Mouse (Mus musculus) ovary, postnatal 14 days (tissue): ENCODE measurements around the gene Gm36028.
A peak's percentile ranks its signal among the peaks of the same experiment; 100 is the strongest.

Source experiments
- DNase-seq: peaks from one replicate; pipeline ENCODE4 v3.0.0; 2022; ENCODE audit warnings: low spot score

Gene Gm36028

DNA sequence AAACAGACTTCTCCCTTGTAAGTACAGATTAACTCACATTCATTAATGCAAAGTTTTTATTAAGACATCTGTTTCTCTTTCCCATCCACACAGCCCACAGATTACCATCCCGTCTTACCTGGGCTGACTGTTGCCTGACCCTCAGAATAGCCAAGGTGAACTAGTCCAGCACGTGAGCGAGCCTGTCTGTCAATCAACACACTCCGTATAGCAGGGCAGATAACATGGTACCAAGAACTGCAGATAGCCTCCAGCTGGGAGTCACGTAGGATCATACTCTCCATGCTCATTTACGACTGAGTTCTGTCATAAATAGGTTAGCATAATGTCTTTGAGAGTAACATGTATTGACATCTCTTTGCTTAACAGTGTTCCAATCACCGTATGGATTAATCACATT, at the start of gene Gm36028:
Gm36028 (minus strand) TSS at position 118 of the 400 bp plus-strand sequence.
- no peak for DNase-seq

GRCm38 (mm10) chr16:37906456-37906855, 45.5 kb upstream of the Gm36028 start:
- DNase-seq = no peak

GRCm38 (mm10) chr16:37901318-37901717, 40.4 kb upstream of the Gm36028 start:
- no peak for DNase-seq

DNA sequence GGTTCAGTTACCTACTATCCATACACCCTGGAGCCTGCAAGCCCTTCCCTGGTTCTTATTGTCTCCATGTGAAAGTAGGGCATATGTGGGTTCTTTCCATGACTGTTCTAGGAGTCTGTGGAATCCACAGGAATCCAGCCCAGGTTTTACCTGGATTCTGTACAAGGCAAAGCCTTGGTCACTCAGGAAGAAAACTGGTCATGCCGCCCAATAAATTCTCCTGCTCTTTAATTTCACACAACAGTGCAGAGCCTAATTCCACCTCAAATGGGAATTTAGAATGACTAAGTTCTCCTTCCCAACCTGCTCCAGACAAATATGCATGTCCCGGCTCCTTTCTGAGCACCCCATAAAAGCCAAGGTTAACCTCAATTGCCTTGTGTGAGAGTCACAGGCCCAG, 38.4 kb upstream of the Gm36028 start:
- no peak for DNase-seq

GRCm38 (mm10) chr16:37898790-37899189, 37.8 kb upstream of the Gm36028 start:
- no peak for DNase-seq

DNA sequence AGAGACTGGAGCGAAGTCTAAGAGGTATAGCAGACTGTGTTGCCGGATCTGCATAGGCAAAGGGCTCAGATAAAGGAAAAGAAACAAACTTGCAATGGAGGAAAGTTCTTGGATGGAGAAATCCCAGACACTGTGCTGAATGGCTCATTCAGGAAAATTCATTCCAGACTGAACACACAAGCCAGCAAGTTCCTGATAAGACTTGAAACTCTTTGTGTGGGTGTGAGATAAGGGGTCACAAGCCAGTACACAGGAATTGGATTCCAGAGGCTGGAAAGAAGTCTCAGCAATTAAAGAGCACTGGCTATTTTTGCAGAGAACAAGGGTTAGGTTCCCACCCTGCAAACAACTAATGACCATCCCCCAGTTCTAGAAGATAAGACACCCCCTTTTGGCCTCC, 33.0 kb upstream of the Gm36028 start:
- DNase-seq = no peak

- no peak for DNase-seq
Observed at GRCm38 (mm10) chr16:37893381-37893780, 32.4 kb upstream of the Gm36028 start.

GRCm38 (mm10) chr16:37892667-37893066, 31.7 kb upstream of the Gm36028 start:
- no peak for DNase-seq

DNA sequence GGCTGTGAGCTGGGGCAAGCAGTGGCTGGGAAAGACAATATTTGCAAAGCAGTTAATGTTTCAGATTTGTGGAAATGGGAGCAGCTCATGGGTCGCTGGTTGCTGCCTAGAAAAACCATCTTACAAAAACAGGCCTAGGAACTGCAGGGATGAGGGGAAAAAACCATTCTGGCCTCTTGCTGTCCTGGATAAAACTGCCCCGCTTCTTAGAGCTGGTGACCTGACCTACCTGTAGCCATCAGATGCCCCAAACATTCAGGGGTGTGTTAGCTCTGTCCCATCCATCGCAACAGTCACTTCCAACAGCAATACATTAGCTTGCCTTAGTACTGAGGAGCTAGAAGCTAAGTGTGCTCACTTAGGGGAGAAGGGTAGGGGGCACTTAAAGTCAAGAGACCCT, 28.0 kb upstream of the Gm36028 start:
- no peak for DNase-seq

DNA sequence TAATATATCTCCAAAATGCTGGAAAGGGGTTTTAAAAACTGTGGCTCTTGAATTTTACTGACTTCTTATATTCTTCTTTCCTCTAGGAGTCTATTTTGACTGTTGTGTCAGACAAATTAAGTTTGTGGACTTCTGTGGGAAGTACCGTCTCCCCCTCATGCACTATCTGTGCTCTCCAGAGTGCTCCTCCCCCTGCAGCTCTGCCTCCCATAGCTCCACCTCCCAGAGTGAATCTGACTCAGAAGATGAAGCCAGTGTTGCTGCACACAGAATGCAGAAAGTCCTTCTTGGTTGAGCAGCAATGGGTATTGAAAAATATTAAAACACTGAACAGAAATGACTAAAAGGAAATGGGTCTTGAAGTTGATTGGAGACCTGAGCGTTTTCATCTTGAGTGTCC, 20.2 kb upstream of the Gm36028 start:
- no peak for DNase-seq

- no peak for DNase-seq
Observed at GRCm38 (mm10) chr16:37879750-37880419, 18.9 kb upstream of the Gm36028 start.

- DNase-seq = no peak
Observed at GRCm38 (mm10) chr16:37878951-37879505, 18.1 kb upstream of the Gm36028 start.

GRCm38 (mm10) chr16:37877406-37877805, 16.5 kb upstream of the Gm36028 start:
- DNase-seq = no peak

DNA sequence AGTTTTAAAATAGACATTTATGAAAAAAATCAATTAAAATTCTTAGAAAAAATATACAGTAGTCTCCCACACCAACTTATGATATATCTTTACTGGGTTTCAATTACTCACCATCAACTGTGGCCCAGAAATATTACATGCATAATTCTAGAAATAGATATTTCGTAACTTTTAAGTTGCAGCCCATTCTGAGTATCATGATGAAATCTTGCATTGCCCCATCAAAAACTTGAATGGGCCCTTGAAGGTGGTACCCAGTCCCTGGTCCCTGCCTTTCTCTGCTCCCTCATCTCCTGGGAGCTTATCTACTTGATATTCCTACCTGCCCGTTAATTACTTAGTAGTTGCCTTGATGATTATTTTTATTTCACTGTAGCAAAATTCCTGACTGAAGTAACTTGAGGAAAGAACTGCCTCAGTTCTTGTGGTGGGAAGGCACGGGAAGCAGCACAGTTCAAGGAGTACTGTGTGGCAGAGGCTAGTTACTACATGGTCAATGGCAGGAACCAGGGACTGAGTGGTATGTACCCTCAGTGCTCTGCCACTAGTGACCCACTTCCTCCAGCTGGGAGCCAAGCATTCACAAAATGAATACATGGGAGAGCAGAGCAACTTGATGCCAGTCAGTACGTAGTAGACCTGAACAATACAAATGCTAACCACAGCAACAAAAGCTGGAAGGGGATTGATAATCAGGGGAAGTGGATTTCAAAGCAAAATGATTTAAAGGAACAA, 13.7 kb upstream of the Gm36028 start:
- no peak for DNase-seq

GRCm38 (mm10) chr16:37871112-37871715, 10.3 kb upstream of the Gm36028 start:
- DNase-seq = no peak

GRCm38 (mm10) chr16:37869470-37870231, 8.7 kb upstream of the Gm36028 start:
- no peak for DNase-seq

DNA sequence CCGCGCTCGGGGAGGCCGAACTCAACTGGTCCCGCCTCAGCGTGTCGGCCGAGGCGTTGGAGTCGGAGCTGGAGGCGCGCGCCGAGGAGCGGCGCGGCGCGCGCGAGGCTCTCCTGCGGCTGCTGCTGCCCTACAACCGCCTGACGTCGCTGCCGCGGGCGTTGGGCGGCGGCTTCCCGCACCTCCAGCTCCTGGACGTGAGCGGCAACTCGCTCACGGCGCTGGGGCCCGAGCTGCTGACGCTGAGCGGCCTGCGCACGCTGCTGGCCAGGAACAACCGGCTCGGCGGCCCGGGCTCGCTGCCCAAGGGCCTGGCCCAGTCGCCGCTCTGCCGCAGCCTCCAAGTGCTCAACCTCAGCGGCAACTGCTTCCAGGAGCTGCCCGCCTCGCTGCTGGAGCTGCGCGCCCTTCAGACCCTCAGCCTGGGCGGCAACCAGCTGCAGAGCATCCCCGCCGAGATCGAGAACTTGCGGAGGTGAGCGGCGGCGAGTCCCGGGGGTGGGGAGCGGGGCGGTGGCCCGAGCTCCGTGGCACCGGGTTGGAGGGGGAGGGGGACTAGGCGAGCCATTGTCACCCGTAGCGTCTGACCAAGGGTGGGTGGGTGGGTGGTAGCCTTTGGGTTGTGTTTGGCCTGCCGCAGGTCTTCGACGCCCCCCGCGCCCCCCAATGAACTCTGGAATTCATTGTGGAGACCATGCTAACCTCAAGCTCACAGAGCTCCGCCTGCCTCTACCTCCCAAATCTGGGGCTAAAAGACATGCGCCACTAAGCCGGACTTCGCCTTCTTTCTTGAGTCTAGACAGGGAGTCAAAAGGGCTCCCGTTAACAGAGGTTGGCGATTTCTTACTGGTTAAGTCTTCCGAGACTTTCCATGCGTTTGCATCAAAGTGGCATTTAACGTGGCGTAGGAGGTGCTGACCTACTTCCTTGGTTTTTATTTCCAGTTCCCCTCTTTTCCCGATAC, 7.8 kb upstream of the Gm36028 start:
- no peak for DNase-seq

DNA sequence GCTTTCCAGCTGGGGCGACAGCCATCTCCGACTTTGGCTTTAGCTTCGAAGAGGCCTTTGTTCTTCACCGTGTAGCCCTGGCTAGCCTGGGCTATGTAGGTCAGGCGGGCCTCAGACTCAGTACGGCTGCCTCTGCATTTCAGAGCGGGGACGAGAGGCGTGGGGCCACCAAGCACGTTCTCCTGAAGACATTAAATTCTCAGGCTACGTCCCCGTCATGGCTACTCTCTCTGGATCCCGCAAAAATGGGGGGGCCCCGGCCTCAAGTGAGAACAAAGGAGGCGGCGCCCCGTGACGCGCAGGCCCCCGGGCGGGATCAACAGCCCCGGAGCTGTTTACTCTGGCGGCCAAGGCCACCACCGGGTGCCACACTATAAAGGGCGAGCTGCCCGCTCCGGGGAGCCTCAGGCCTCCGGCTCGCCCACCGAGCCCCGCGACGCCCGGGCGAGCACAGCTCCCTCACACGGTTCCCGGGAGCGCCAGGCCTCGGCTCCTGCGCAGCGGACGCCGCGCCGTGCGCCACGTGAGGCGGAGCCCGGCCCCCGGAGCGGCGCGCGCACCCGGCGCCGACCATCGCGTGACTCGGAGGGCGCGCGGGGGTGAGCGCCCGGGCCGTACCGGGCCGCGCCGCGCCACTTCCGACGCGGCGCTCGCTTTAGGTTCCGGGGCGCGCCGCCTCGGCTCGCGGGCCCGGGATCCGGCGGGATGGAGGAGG, 7.0 kb upstream of the Gm36028 start, which contains the start of gene Lrrc58:
Lrrc58 (plus strand) TSS at position 599 of the 715 bp plus-strand sequence.
- peak; percentile 79 for DNase-seq

- no peak for DNase-seq
Observed at GRCm38 (mm10) chr16:37865841-37866240, 4.9 kb upstream of the Gm36028 start.

GRCm38 (mm10) chr16:37863876-37864275, 2.9 kb upstream of the Gm36028 start:
- no peak for DNase-seq
